ENCODE assay signal across 28 mouse cellular contexts in the genomic region with DNA sequence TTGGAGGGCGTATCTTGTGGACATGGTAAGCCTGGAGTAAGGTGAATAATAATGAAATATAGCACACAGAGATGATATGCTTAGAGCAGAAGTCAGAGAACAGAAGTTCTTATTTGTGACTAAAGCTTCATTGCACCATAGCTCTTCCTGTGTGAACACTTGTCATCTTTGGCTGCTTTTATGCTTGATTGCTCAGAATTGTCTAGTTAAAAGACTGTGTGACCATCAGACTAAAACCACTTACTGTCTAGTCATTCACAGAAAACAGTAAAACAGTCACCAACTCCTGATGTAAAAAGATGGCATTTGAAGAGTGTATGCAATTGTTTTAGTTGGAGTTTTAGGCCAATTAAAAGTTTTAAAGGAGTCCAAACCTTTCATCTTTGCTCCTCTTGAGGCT. TPM values are rescaled to one million over a fixed set of nuclear protein-coding genes. Genes with fewer than 3 reads are reported as not detected.
"Had no signal": no experiment of that assay in that cellular context is flagged by ENCODE, and none has a peak within 500 bp of the region (broad histone marks: within the 10 kb centered on the region; RNA-seq: fewer than 3 reads in every experiment).

No protein-coding gene starts in this region.

- H3K27me3 ChIP-seq: heart, embryonic 12.5 days; hindbrain, embryonic 12.5 days; hindbrain, embryonic 15.5 days; kidney, embryonic 15.5 days; limb, embryonic 13.5 days; limb, embryonic 15.5 days; liver, embryonic 13.5 days; liver, embryonic 15.5 days had no signal

- H3K9me3 ChIP-seq: heart, embryonic 10.5 days; heart, embryonic 12.5 days; hindbrain, embryonic 10.5 days; hindbrain, embryonic 12.5 days; hindbrain, embryonic 15.5 days; kidney, embryonic 15.5 days; limb, embryonic 13.5 days; limb, embryonic 15.5 days; liver, embryonic 13.5 days; liver, embryonic 15.5 days had no signal

- DNase-seq: gastrocnemius, postnatal 14 days; gastrocnemius, postnatal 36 days; heart, adult 18-20 months; heart, postnatal 10 days; heart, postnatal 4 days; kidney, adult 11 months; kidney, adult 2 months; kidney, adult 9 months; kidney, postnatal 14 days; kidney, postnatal 36 days; layer of hippocampus, adult 9-11 months; layer of hippocampus, postnatal 36 days; left cerebral cortex, postnatal 4 days; liver, embryonic 13.5 days; liver, postnatal 0 days had no signal

- H3K4me1 ChIP-seq: heart, embryonic 10.5 days; heart, embryonic 12.5 days; hindbrain, embryonic 10.5 days; hindbrain, embryonic 12.5 days; hindbrain, embryonic 15.5 days; kidney, embryonic 15.5 days; limb, embryonic 13.5 days; limb, embryonic 15.5 days; liver, embryonic 13.5 days; liver, embryonic 15.5 days had no signal

- ATAC-seq: hindbrain, postnatal 0 days; intestine, embryonic 16.5 days; liver, postnatal 0 days had no signal

- H3K4me2 ChIP-seq: heart, embryonic 12.5 days; hindbrain, embryonic 12.5 days; hindbrain, embryonic 15.5 days; kidney, embryonic 15.5 days; limb, embryonic 13.5 days; limb, embryonic 15.5 days; liver, embryonic 13.5 days; liver, embryonic 15.5 days had no signal

- H3K4me3 ChIP-seq: heart, embryonic 10.5 days; heart, embryonic 12.5 days; hindbrain, embryonic 10.5 days; hindbrain, embryonic 12.5 days; hindbrain, embryonic 15.5 days; kidney, embryonic 15.5 days; limb, embryonic 13.5 days; limb, embryonic 15.5 days; liver, embryonic 13.5 days; liver, embryonic 15.5 days had no signal

- H3K27ac ChIP-seq: heart, embryonic 10.5 days; hindbrain, embryonic 10.5 days; hindbrain, embryonic 12.5 days; hindbrain, embryonic 15.5 days; hindbrain, postnatal 0 days; kidney, embryonic 15.5 days; kidney, postnatal 0 days; limb, embryonic 13.5 days; limb, embryonic 15.5 days; liver, embryonic 13.5 days; liver, embryonic 15.5 days had no signal

- H3K9ac ChIP-seq: heart, embryonic 12.5 days; hindbrain, embryonic 12.5 days; hindbrain, embryonic 15.5 days; kidney, embryonic 15.5 days; limb, embryonic 13.5 days; limb, embryonic 15.5 days; liver, embryonic 13.5 days; liver, embryonic 15.5 days; liver, postnatal 0 days had no signal

RNA-seq across cellular contexts. Expression of gene Ctsk, which starts 20.1 kb away (rescaled TPM):
- total RNA-seq: granulocyte monocyte progenitor cell, adult 5-6 weeks had no signal
